Mouse (Mus musculus) thymus, postnatal 25 days (tissue): ENCODE results near the gene Agfg2.
"Not testable (repeated sequence)": the region's sequence is repeated elsewhere in the genome, so short reads cannot be mapped to it uniquely, and the experiment has no call there.

Source experiments
- DNase-seq: peaks from one replicate; pipeline ENCODE4 v3.0.0; 2022

Gene Agfg2

DNA sequence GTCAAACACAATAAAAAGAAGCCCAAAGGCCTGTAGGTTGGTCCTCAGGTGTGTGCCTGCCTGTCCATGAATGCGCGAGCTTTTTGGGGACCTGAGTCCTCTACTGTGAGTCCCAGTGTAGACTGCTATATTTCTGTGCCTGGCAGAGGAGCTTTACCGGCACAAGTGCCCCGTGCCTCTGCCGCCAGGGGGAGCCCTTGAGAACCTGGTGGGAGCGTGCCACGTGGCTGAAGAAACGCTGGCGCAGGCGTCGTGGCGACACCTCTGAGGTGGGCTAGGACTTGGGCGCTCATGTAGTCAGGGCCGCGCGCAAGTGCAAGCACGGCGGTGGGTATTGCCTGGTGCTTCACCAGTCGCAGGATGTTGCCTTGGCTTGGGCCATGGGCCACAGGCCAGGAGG, 43.5 kb downstream of the Agfg2 start, which contains the start of gene Sap25:
Gene Sap25 (plus strand): TSS at position 281 of the 400 bp plus-strand sequence.
- DNase-seq = peak; percentile 54

DNA sequence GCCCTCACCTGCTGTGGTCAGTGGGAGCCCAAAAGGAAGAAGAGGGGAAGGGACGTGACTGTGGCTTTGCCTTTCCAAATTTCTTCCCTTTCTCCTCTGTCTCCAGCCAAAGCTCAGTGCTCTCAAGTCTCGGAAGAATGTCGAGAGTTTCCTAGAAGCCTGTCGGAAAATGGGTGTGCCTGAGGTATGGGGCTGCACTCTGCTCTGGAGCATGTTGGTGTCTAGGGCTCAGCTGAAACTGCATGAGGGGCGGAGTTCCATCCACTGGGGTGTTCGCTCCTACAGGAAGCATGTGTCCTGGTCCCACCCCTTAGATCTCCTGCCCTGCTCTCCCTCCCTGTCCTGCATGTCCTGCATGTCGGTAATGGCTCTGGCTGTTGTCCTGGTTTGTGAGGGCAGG, 45.1 kb downstream of the Agfg2 start:
- no peak for DNase-seq

DNA sequence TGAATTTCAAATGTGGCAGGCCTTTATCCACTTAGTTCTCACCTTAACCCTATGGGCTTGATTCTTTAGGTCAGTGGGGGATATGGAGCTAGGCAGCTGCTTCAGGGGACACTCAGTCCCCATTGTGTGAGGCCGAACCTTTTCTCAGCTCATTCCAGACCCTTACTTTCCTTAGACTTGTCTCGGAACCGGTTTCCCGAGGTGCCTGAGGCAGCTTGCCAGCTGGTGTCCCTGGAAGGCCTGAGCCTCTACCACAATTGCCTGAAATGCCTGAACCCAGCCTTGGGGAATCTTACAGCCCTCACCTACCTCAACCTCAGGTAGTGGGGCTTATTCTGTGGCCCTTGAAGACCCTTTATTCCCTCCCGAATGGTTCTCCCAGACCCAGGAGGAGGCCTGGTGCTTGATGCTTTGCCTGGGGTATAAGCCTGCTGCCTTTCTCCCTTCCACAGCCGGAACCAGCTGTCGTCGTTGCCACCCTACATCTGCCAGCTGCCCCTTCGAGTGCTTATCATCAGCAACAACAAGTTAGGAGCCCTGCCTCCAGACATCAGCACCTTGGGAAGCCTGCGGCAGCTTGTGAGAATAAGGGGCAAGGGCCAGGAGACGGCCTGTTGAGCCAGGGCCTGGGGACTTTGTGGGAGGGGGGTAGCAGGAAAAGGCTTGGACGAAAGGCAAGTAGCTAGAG, 51.0 kb downstream of the Agfg2 start:
- DNase-seq = no peak

DNA sequence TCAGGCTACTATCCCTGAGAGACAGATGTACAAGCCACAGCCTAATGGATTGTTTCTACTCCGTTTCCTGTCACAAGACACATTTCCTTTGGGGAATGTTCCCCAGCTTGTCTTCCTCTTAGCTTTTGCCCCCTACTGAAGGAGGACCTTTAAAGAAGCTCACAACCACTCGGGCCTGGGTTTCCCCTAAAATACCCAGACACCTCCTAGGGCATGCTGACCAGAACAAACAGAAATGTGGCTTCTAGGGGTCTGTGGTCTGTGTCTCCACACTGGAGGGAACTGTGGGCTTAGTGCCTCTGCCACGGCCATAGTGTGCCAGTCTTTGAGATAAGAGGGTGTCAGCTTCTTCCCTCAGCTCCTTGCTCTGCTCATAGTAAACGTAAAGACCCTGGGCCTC, 52.9 kb downstream of the Agfg2 start:
- no peak for DNase-seq

DNA sequence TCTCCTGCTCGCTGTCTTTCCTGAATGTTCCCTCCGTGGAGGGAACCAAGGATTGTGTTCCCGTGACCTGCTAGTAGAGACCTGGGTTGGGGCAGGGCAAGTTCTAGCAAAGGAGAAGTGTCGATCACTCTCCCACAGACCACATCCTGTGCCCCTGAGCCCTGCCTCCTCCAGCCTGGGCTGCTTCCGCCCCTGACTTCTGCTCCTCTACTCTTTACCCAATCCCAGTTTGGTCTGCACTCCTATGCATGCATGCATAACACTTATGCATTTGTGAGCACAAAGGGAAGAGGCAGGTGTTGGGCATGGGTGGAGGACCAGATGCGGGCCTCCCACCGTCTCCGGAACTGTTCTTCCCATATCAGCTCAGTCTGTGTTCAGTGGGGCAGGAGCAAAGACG, 53.4 kb downstream of the Agfg2 start:
- peak; percentile 89 for DNase-seq

DNA sequence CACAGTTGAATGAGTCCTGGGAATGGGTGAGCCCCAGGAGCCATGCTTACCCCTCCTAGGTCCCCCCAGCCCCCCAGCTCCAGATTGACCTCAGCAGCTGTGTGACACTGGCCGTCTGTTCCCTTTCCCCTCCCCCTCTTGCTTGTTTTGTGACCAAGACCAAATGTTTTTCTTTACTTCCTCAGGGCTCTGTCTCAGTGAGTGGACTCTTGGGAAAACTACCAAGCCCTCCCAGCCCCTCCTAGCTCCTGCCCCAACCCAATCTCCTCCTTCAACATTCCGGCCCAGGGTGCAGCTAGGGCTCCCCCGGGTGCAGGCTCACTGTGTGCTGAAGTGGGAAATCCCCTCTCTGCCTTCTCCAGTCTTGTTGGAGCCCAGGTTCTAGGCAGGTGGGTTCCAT, 53.9 kb downstream of the Agfg2 start:
- no peak for DNase-seq

DNA sequence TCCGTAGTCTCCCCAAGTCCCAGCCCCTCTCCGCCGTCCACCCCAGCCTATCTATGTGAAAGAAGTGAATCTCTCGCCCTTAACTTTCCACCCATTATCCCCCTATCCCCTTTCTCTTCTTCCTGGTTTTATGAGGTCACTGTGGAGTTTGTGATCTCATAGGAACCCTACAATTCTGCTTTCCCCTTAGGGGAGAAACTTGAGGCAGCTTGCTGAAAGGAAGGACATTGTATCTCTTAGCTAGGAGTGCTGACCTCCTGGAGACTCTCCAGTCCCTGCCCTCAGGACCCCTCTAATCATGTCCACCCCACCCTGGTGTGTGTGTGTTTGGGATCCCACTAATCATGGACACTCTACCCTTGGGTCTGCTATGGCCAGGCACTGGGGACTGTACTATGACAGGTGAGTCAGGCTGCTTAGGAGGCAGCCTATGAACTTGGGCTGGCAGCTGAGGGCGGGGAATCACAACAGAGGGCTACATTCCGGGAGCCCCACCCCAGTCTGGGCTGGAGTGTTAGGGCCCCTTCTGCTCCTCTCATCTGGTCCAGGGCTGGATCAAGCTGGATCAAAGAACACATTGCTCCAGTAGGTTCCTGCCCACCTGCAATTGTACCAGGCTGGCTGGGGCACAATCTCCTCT, 54.5 kb downstream of the Agfg2 start:
- peak; percentile 65 for DNase-seq

DNA sequence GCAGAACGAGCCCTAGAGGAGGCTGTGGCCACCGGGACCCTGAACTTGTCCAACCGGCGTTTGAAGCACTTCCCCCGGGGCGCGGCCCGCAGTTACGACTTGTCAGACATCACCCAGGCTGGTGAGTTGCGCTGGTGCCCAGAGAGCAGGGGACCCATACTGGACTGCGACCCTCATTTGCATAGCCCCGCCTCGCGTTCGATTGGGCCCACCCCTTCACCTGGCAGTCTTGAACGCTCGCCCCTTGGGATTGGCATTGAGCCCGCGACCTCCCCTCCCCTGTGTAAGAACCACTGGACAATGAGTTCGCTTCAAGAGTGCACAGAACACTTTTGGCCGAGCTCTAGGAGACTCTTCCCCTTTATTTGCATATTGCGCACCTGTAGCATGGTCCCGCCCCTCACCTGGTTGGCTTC, 55.2 kb downstream of the Agfg2 start:
- DNase-seq = no peak

DNA sequence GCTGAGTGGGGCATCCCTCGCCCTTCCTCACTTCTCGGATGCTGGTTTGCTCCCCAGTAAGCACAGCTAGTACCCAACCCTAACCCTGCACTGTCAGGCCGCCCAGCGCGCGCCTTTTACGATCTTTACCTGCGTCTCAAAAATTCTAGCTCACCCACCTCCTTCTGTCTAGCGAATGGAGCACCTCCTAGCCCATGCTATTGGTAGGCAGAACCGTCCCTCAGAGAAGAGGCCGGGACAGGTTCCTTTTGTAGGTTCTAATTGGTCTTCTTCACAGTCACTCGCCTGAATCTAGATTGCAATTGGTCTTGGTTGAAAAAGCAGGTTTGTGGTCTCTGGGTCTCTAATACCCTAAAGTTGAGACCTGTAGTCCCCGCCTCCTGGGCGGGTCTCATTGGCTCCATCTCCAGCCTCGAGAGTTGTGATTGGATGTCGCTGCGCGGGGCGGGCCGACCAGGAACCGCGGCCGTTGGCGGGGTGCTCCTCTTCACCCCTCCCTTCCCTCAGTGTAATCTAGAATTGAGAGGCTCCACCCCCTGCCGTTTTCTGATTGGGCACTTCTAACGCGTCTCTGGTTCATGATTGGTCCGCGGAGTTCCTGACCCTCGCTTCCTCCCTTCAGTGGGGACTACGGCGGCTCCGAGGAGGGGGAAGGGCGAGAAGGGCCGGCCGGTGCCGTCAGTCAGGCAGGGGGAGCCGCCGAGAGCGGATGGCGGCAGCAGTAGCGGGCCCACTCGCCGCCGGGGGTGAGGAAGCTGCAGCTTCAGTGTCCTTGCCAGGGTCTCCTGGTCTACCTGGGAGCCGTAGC, 55.8 kb downstream of the Agfg2 start, which contains the start of the genes Fbxo24, Lrch4 and Gm20605:
Gene Fbxo24 (minus strand): TSS at position 505 of the 808 bp plus-strand sequence.
Gene Lrch4 (plus strand): TSS at position 624 of the 808 bp plus-strand sequence.
Gene Gm20605 (plus strand): TSS at position 678 of the 808 bp plus-strand sequence.
- peak; percentile 99 for DNase-seq

DNA sequence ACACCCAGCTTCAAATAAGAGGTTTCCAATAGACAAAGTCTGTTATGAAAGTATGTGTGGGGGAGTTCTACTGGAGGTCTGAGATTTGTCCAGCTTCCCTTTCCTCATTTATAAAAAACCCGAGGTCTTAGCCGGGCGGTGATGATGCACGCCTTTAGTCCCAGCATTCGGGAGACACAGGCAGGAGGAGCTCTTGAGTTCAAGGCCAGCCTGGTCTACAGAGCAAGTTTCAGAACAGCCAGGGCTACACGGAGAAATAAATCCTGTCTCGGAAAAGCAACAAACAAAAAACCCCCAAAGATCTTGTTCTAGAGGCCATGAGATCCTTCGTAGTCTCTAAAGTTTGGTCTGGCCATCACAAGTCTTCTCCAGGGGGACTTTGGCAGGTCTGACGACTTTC, 56.5 kb downstream of the Agfg2 start:
- peak; percentile 42 for DNase-seq

DNA sequence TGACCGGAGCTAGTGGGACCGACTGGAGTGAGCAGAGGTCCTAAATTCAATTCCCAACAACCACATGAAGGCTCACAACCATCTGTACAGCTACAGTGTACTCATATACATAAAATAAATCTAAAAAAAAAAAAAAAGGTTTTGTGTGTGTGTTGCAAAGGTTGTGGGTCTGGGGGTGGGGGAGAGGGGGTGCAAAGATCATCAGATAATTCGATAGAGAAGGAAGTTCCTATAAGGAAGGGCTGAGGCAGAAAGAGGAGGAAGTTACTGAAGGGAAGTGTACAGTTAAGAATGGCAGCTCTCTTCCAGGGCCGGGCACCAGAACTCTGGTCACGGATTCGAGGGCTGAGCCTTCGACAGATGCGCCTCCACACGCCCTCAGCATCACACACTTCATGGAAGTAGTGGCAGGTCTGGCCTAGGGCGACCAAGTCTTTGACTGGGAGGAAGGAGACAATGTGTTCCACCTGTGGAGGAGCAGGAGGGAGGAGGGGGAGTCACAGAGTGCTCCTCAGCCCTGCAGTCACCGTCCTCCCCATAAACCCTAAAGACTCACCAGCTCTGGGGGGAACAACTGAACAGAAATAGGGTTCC, 60.5 kb downstream of the Agfg2 start:
- DNase-seq = no peak

DNA sequence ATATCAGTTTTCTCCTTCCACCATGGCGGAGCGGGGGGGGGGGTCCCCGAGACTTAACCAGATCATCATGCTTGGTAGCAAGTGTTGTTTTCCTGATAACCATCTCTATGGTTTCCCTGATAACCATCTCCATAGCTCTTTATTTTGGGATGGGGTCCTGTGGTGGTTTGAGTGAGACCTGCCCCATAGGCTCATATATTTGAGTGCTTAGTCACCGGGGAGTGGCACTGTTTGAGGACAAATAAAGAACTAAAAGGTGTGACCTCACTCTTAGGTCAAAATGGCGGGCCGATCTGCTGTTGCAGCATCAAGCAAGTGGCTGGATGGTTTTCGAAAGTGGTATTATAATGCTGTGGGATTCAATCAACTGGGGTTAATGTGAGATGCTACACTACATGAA, 69.2 kb downstream of the Agfg2 start:
- DNase-seq = no peak

DNA sequence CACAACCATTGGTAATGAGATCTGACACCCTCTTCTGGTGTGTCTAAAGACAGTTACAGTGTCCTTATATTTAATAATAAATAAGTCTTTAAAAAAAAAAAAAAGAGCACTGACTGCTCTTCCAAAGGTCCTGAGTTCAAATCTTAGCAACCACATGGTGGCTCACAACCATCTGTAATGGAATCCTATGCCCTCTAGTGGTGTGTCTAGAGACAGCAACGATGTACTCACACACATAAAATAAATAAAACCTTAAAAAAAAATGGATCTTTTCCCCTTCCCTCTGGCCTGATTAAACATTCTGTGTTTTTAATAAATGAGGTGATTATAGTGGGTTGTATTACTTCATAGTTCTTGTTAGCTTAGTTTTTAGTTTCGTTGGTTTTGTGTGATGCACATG, 69.6 kb downstream of the Agfg2 start:
- not testable (repeated sequence) for DNase-seq

DNA sequence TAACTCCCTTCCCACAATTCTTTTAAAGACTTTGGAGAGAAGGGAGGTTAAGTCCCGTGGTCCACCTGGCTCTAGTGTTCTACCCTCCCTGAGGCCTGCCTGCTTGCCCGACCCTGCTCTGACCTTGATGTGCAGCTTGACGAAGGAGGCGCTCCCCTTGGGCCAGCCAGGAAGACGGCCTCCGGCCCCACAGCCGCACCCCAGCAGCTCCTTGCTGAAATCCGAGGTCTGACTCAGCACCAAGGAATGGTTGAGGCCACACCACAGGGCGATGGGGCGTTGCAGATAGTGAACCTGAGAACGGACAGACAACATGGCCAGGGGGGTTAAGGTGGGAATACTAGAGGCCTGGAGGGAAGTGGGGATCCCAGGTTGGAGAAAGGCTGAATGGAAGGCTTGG, 71.0 kb downstream of the Agfg2 start, which contains the start of gene Pcolce:
Gene Pcolce (minus strand): TSS at position 235 of the 400 bp plus-strand sequence.
- no peak for DNase-seq

DNA sequence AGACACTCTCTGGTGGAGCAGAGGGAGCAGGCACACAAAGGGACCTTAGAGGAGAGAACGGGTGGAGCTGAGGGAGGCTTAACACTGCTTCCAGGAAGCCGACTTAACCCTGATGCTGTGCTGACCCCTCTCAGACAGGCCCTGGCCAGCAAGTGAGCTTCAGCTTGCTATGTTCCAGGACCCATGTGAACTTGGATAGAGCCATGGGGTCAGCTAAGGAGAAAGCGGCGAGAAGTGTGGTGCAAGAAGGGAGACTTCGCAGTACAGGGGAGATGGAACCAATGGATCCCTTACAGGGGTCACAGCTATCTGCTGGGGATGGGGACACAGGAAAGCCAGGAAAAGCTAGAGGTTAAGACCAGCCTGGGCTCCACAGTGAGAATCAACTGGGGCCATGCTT, 71.5 kb downstream of the Agfg2 start:
- DNase-seq = no peak

DNA sequence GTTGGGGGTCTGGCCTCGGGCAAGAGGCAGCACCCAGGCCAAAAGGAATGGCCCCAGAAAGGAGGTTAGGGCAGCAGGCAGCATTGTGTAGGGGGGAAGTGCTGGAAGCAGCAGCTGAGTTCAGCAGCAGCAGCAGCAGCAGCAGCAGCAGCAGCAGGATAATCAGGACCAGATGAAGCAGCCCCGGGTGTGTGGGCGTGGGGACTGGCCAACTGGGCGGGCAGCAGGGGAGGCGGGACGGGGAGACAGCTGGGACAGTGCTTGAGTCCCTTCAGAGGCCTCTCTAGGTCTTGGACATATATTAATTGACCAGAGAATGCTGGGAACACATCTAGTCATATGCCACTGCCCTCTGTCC, 73.3 kb downstream of the Agfg2 start:
- DNase-seq = no peak

DNA sequence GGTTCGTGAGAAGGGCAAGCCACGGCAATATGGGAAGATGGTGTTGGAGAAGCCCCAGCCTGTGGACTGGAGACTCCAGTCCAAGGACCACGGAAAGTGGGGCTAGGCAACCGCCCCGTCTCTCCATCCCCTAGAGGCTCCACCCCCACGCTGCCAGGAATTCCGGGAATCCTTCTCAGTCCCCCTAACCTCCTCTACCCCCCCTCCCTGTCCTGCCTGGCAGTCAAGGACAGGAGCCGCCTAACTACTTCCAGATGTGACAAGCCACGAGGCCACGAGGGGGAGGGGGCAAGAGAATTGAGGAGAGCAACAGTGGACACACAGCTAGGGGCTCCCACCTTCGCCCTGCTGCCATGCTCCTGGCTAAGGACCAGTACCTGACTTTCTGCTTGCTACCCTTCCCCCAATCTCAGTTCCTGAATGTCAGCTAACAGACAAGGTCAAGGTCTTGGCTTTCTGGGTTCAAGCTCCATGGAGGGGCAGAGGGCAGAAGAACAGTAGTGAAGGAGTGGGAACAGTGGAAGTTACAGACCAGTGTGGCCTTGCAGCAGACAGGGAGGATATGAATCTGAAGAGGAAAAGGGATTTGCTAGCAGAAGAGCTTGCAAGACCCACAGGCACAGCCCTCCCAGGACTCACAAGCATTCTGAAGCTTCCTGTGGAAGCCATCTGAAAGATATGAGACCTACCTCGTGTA, 73.8 kb downstream of the Agfg2 start:
- DNase-seq = no peak

DNA sequence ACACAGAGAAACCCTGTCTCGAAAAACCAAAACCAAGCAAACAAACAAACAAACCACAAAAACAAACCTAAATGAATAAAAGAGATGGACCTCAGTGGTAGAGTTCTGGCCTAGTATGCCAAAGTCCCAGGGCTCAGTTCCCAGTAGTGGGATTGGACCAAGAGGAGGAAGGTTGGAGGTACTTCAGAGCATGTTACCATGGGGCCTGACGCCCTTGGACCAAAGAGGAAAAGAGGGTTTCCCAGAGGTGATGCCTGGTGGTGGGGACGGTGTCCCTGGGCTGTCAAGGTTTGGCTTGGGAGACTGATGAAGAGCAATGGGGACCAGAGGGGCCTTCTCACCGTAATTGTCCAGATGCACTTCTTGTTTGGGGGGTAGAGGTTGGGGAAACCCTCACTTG, 74.5 kb downstream of the Agfg2 start:
- no peak for DNase-seq

DNA sequence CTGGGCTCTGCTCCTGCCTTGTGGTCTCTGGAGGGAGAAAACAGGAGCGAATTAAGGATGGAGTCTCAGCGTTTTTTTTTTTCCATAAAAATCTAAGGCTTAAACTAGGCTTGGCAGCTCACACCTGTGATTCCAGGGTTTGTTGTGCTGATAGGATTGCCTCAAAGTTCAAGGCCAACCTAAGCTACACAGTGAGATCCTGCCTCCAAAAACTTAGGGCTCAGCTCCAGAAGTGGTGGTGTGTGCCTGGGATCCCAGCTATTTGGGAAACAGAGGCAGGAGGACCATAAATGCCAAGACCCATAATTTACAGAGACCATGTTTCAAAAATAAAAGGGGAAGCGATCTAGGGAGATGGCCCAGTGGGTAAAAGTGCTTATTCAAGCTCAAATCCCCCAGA, 75.2 kb downstream of the Agfg2 start:
- DNase-seq = no peak

DNA sequence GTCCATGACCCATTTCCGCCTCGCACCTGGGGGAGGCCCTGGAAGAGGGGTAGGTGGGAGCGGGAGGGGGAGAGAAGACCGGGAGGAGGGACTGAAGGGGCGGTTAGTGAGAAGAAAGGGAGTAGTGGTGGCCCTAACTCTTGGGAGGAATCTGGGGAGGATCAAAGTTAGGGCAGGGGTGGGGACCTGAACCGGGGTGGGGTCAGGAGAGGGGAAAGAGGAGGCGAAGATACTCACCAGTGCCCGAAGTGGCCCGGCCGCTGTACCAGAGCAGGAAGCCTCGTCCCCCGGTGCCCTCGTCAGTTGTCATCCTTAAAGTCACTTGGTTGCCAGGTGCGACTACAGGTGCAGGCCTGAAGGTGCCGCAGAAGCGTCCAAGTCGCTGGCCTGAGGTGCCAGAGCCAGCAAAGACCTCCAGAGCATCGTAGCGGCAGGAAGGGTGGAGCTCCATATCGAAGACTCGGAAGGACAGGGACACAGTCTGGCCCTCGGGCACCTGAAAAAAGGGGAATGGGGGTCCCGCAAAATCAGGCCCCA, 75.8 kb downstream of the Agfg2 start:
- DNase-seq = no peak

DNA sequence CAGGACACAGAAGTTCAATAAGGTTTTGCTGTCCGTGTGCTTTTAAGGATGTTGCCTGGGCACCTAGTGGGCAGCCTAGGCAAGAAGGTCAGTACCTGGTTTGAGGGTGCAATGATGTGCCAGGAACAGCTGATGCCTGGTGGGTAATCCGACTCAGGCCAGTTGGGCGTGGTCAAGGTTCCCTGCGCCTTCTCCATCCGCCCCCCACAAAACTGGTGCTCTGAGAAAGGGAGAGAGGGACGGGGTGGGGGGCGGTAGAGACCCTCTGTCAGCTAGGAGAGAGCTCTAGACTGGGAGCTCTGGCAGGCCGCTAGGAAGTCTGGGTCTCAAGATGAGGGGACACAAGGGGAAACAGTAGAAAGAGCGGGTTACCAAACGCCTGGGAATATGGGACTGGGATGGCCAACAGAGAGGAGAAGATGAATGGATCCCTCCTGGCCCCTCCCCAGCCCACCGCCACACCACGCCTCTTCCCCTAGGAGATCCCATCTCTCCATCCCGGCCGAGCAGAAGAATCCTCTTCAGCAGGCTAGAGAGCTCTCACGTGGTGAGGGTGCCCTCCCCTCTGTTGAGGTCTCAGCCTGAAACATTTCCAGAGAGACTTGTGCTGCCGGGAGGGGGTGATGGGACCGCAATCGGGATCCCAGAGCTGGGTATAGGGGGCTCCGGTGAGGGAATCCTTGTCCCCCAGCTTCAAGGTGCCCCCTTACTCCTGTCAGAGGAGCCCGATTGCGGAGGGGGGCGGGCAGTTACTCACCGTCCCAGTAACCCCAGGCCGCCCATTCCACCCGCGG, 76.5 kb downstream of the Agfg2 start:
- no peak for DNase-seq

DNA sequence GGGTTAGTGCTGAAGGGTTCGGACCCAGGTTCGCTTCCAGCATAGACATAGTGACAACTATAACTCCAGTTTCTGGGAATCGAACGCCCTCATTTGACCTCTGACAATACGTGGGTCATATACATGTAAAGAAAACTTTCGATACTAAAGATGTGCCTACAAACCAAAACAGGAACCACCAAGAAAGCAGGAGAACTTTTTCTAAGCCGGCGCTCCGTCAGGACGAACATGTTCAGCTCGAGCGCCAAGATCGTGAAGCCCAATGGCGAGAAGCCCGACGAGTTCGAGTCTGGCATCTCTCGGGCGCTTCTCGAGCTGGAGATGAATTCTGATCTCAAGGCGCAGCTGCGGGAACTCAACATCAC, 83.2 kb downstream of the Agfg2 start:
- DNase-seq = peak; percentile 32
